Mouse (Mus musculus) heart, adult 2 months (tissue): ENCODE data around the gene Igsf9.

Experiments
- CTCF ChIP-seq: fragments of 200-600 bp; IDR thresholded peaks from 2 replicates; pipeline ENCODE4 v1.8.1; 2022; ENCODE audit warnings: antibody characterized with exemption, mild to moderate bottlenecking, moderate library complexity
- EP300 ChIP-seq: fragments of 200-500 bp; IDR thresholded peaks from 2 replicates; pipeline ENCODE4 v1.6.1; 2011; ENCODE audit warnings: low read depth, low read length, control low read depth; ENCODE audit not compliant: insufficient read depth
- POLR2A ChIP-seq: fragments of 200-500 bp; IDR thresholded peaks from 2 replicates; pipeline ENCODE4 v1.6.1; 2011; ENCODE audit warnings: mild to moderate bottlenecking, low read depth, low read length, control low read depth; ENCODE audit not compliant: insufficient read depth

- TF ChIP-seq POLR2A (no peak), CTCF (no peak), EP300 (no peak)
Observed at GRCm38 (mm10) chr1:172481111-172481510, 477 bp upstream of the Igsf9 start.
